Mouse (Mus musculus) testis, adult 2 months (tissue): Measurements from ENCODE around the gene Capzb.

Source experiments
- CTCF ChIP-seq: fragments of 200-500 bp; IDR thresholded peaks from 2 replicates; pipeline ENCODE4 v1.5.1; 2012; ENCODE audit warnings: low read depth, mild to moderate bottlenecking, inconsistent platforms, low read length, moderate library complexity; ENCODE audit not compliant: control insufficient read depth, insufficient read depth, insufficient replicate concordance
- POLR2A ChIP-seq: fragments of 200-500 bp; IDR thresholded peaks from 2 replicates; pipeline ENCODE4 v1.6.1; 2012; ENCODE audit warnings: low read depth, mild to moderate bottlenecking, inconsistent platforms, low read length, moderate library complexity; ENCODE audit not compliant: control insufficient read depth

DNA sequence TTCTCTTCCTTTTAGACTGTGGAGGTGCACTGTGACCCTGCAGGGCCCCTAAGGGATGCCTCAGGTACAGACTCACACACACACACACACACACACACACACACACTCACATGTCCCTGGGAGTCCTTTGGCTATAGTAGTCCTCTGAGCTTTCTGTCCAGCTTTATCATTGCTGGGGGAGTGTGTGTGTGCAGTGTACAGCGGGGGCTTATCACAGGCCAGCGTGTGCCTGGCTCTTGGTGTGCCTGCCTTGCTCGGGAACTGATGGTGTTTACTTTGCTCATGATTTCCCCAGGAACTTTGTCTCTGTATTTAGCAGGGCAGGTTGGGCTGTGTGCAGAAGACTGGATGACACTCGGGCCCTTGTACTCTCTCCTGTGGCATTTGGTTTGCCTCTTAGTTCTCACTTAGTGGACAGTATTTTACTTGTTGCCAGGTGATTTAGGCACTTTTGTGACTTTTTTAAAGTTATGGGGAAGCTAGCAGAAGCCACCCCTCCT is 41.1 kb downstream of the Capzb start:
- TF ChIP-seq POLR2A (no peak), CTCF (no peak)
